Mouse (Mus musculus) right cerebral cortex, postnatal 4 days (tissue): ENCODE measurements around the gene Rnf40.
A peak's percentile ranks its signal among the peaks of the same experiment; 100 is the strongest.

Source experiments
- DNase-seq: peaks from one replicate; pipeline ENCODE4 v3.0.0-alpha.2; 2022

Gene Rnf40

GRCm38 (mm10) chr7:127588011-127588871 is at the start of gene Rnf40, which contains the start of gene Ccdc189:
TSS of gene Rnf40 (plus strand) at chr7:127588767.
TSS of gene Ccdc189 (minus strand) at chr7:127588595.
- peak; percentile 82 for DNase-seq

- DNase-seq = no peak
Measured at GRCm38 (mm10) chr7:127541671-127542070, 46.9 kb upstream of the Rnf40 start.

GRCm38 (mm10) chr7:127549116-127549835 is 39.3 kb upstream of the Rnf40 start:
- DNase-seq = peak; percentile 31

- DNase-seq = no peak
Measured at GRCm38 (mm10) chr7:127551558-127551957, 37.0 kb upstream of the Rnf40 start.

GRCm38 (mm10) chr7:127560580-127560979 is 28.0 kb upstream of the Rnf40 start:
- DNase-seq = no peak

- no peak for DNase-seq
Measured at GRCm38 (mm10) chr7:127561340-127561858, 27.2 kb upstream of the Rnf40 start, which contains the start of gene Tmem265. TSS of gene Tmem265 (plus strand) at chr7:127561390.

GRCm38 (mm10) chr7:127564381-127565150 is 24.0 kb upstream of the Rnf40 start:
- DNase-seq = no peak

- peak; percentile 76 for DNase-seq
Measured at GRCm38 (mm10) chr7:127572895-127573471, 15.6 kb upstream of the Rnf40 start, which contains the start of gene Phkg2. TSS of gene Phkg2 (plus strand) at chr7:127573340.

GRCm38 (mm10) chr7:127573503-127574008 is 15.0 kb upstream of the Rnf40 start:
- DNase-seq = no peak

- DNase-seq = no peak
Measured at GRCm38 (mm10) chr7:127574115-127574514, 14.5 kb upstream of the Rnf40 start.

GRCm38 (mm10) chr7:127583260-127583659 is 5.3 kb upstream of the Rnf40 start:
- DNase-seq = no peak

- DNase-seq = no peak
Measured at GRCm38 (mm10) chr7:127585031-127585430, 3.5 kb upstream of the Rnf40 start.

GRCm38 (mm10) chr7:127586149-127586548 is 2.4 kb upstream of the Rnf40 start:
- no peak for DNase-seq

GRCm38 (mm10) chr7:127587196-127587595 is 1.4 kb upstream of the Rnf40 start:
- DNase-seq = no peak

- no peak for DNase-seq
Measured at GRCm38 (mm10) chr7:127588901-127589300, 334 bp downstream of the Rnf40 start.

GRCm38 (mm10) chr7:127589637-127590036 is 1.1 kb downstream of the Rnf40 start:
- DNase-seq = no peak

- no peak for DNase-seq
Measured at GRCm38 (mm10) chr7:127591108-127591507, 2.5 kb downstream of the Rnf40 start.

- DNase-seq = no peak
Measured at GRCm38 (mm10) chr7:127592575-127592974, 4.0 kb downstream of the Rnf40 start.

- no peak for DNase-seq
Measured at GRCm38 (mm10) chr7:127596747-127597146, 8.2 kb downstream of the Rnf40 start.

- no peak for DNase-seq
Measured at GRCm38 (mm10) chr7:127600612-127601011, 12.0 kb downstream of the Rnf40 start.

GRCm38 (mm10) chr7:127601735-127602134 is 13.2 kb downstream of the Rnf40 start:
- no peak for DNase-seq

GRCm38 (mm10) chr7:127602903-127603302 is 14.3 kb downstream of the Rnf40 start:
- DNase-seq = no peak
